Mouse (Mus musculus): ENCODE results near the gene Olfr247. TPM values are rescaled to one million over a fixed set of nuclear protein-coding genes. Genes with fewer than 3 reads are reported as not detected.

The Olfr247 gene
- not detected for polyA plus RNA-seq (2014; fragmentation: Illumina TruSeq; extraction: RNeasy Lipid Tissue Mini Kit (QIAGEN cat#74804))

DNA sequence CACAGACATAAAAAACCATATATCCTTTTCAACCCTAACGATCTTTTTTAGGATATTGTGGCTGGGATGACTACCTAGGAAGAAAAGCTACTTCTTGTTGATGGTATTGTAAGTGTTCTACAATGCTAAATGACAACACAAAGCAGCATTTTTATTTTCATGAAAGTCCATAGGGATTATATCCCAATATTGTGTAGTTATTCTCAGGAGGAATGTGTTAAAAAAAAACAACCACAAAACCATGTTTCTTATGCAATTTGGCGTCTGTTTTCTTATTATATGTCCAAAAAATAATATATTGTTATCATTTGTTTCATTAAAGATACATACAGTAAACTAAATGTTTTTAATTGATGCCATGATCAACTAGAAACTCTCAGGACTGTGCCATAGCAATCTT is at the start of gene Olfr247:
Olfr247 (minus strand) TSS at position 101 of the 400 bp plus-strand sequence.

DNA sequence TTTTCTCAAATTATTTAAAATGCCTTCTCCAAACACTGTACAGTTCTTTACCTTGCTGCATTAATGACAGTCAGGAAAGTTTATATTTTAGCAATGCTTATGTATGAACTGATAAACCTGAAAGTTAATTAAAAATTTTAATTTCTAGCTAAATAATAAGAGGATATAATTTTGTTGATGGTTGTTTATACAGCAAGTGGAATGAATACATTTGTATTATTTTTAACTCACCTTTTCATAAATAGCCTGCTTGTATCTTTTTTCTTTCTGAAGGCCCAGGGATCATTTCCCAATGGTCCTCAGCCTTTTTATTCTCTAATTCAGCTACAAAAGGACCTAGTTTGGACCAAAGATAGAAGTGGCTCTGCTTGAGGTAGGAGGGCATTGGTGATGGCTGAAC is 36.4 kb upstream of the Olfr247 start, which contains the start of gene Olfr820:
Olfr820 (plus strand) TSS at position 301 of the 400 bp plus-strand sequence.

DNA sequence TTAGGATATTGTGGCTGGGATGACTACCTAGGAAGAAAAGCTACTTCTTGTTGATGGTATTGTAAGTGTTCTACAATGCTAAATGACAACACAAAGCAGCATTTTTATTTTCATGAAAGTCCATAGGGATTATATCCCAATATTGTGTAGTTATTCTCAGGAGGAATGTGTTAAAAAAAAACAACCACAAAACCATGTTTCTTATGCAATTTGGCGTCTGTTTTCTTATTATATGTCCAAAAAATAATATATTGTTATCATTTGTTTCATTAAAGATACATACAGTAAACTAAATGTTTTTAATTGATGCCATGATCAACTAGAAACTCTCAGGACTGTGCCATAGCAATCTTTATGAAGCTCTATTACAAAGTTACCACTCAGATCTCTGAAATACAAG is 9.0 kb upstream of the Olfr247 start, which contains the start of gene Gm10310:
Gm10310 (minus strand) TSS at position 101 of the 400 bp plus-strand sequence.

DNA sequence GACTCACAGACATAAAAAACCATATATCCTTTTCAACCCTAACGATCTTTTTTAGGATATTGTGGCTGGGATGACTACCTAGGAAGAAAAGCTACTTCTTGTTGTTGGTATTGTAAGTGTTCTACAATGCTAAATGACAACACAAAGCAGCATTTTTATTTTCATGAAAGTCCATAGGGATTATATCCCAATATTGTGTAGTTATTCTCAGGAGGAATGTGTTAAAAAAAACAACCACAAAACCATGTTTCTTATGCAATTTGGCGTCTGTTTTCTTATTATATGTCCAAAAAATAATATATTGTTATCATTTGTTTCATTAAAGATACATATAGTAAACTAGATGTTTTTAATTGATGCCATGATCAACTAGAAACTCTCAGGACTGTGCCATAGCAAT is 8.8 kb downstream of the Olfr247 start, which contains the start of gene Olfr819:
Olfr819 (minus strand) TSS at position 101 of the 400 bp plus-strand sequence.

DNA sequence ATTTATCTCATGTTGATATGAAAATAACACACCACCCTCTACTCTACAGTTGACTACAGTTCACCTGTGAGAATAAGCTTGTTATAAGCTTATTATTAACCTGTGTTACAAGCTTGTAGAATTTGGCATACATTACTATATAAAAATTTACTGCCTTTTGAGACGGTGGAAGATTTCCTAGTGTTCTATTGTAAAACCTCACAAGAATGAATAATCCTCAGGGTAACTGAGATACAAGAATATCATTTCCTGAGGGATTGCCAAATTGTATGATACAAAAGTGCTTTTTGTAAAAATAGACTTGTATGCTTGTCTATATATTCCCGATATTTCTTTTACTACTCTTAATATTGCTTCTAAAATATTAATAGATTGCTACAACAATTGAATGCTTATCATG is 26.9 kb downstream of the Olfr247 start, which contains the start of gene Olfr818:
Olfr818 (minus strand) TSS at position 101 of the 400 bp plus-strand sequence.

Other genes starting within 250 kb of the Olfr247 start
- gene Olfr805, start 246.8 kb downstream of the Olfr247 start, polyA plus RNA-seq (2014; fragmentation: Illumina TruSeq; extraction: RNeasy Lipid Tissue Mini Kit (QIAGEN cat#74804)): not detected
- gene Olfr806, start 234.2 kb downstream of the Olfr247 start, polyA plus RNA-seq (2014; fragmentation: Illumina TruSeq; extraction: RNeasy Lipid Tissue Mini Kit (QIAGEN cat#74804)): not detected
- gene Olfr807, start 218.3 kb downstream of the Olfr247 start, polyA plus RNA-seq (2014; fragmentation: Illumina TruSeq; extraction: RNeasy Lipid Tissue Mini Kit (QIAGEN cat#74804)): not detected
- not detected for gene Olfr808, start 210.7 kb downstream of the Olfr247 start, polyA plus RNA-seq (2014; fragmentation: Illumina TruSeq; extraction: RNeasy Lipid Tissue Mini Kit (QIAGEN cat#74804))
- gene Olfr809, start 201.5 kb downstream of the Olfr247 start, polyA plus RNA-seq (2014; fragmentation: Illumina TruSeq; extraction: RNeasy Lipid Tissue Mini Kit (QIAGEN cat#74804)): not detected
- 0.17 TPM for gene Olfr810, start 181.2 kb downstream of the Olfr247 start, polyA plus RNA-seq (2014; fragmentation: Illumina TruSeq; extraction: RNeasy Lipid Tissue Mini Kit (QIAGEN cat#74804))
- gene Olfr811, start 171.7 kb downstream of the Olfr247 start, polyA plus RNA-seq (2014; fragmentation: Illumina TruSeq; extraction: RNeasy Lipid Tissue Mini Kit (QIAGEN cat#74804)): not detected
- gene Olfr812, start 130.0 kb downstream of the Olfr247 start, polyA plus RNA-seq (2014; fragmentation: Illumina TruSeq; extraction: RNeasy Lipid Tissue Mini Kit (QIAGEN cat#74804)): not detected
- gene Olfr813, start 120.8 kb downstream of the Olfr247 start, polyA plus RNA-seq (2014; fragmentation: Illumina TruSeq; extraction: RNeasy Lipid Tissue Mini Kit (QIAGEN cat#74804)): not detected
- not detected for gene Olfr814, start 96.3 kb downstream of the Olfr247 start, polyA plus RNA-seq (2014; fragmentation: Illumina TruSeq; extraction: RNeasy Lipid Tissue Mini Kit (QIAGEN cat#74804))
- not detected for gene Olfr815, start 70.3 kb downstream of the Olfr247 start, polyA plus RNA-seq (2014; fragmentation: Illumina TruSeq; extraction: RNeasy Lipid Tissue Mini Kit (QIAGEN cat#74804))
- not detected for gene Olfr816, start 60.5 kb downstream of the Olfr247 start, polyA plus RNA-seq (2014; fragmentation: Illumina TruSeq; extraction: RNeasy Lipid Tissue Mini Kit (QIAGEN cat#74804))
- not detected for gene Olfr818, start 27.0 kb downstream of the Olfr247 start, polyA plus RNA-seq (2014; fragmentation: Illumina TruSeq; extraction: RNeasy Lipid Tissue Mini Kit (QIAGEN cat#74804))
- 0.29 TPM for gene Olfr819, start 8.9 kb downstream of the Olfr247 start, polyA plus RNA-seq (2014; fragmentation: Illumina TruSeq; extraction: RNeasy Lipid Tissue Mini Kit (QIAGEN cat#74804))
- not detected for gene Gm10310, start 8.9 kb upstream of the Olfr247 start, polyA plus RNA-seq (2014; fragmentation: Illumina TruSeq; extraction: RNeasy Lipid Tissue Mini Kit (QIAGEN cat#74804))
- not detected for gene Olfr820, start 36.5 kb upstream of the Olfr247 start, polyA plus RNA-seq (2014; fragmentation: Illumina TruSeq; extraction: RNeasy Lipid Tissue Mini Kit (QIAGEN cat#74804))
- not detected for gene Olfr821, start 54.2 kb upstream of the Olfr247 start, polyA plus RNA-seq (2014; fragmentation: Illumina TruSeq; extraction: RNeasy Lipid Tissue Mini Kit (QIAGEN cat#74804))
- gene Olfr822, start 95.1 kb upstream of the Olfr247 start, polyA plus RNA-seq (2014; fragmentation: Illumina TruSeq; extraction: RNeasy Lipid Tissue Mini Kit (QIAGEN cat#74804)): not detected
- gene Olfr823, start 139.2 kb upstream of the Olfr247 start, polyA plus RNA-seq (2014; fragmentation: Illumina TruSeq; extraction: RNeasy Lipid Tissue Mini Kit (QIAGEN cat#74804)): 0.57 TPM
- 0.57 TPM for gene Olfr824, start 153.9 kb upstream of the Olfr247 start, polyA plus RNA-seq (2014; fragmentation: Illumina TruSeq; extraction: RNeasy Lipid Tissue Mini Kit (QIAGEN cat#74804))
- not detected for gene Olfr825, start 190.6 kb upstream of the Olfr247 start, polyA plus RNA-seq (2014; fragmentation: Illumina TruSeq; extraction: RNeasy Lipid Tissue Mini Kit (QIAGEN cat#74804))
- gene Olfr826, start 208.0 kb upstream of the Olfr247 start, polyA plus RNA-seq (2014; fragmentation: Illumina TruSeq; extraction: RNeasy Lipid Tissue Mini Kit (QIAGEN cat#74804)): not detected
- gene Olfr827, start 238.3 kb upstream of the Olfr247 start, polyA plus RNA-seq (2014; fragmentation: Illumina TruSeq; extraction: RNeasy Lipid Tissue Mini Kit (QIAGEN cat#74804)): not detected

All from ovary, adult 10 weeks (tissue).